Mouse (Mus musculus) heart, postnatal 0 days (tissue): ENCODE data around the gene Rbfox2. TPM values are rescaled to one million over a fixed set of nuclear protein-coding genes. Genes with fewer than 3 reads are reported as not detected.
A peak's percentile ranks its signal among the peaks of the same experiment; 100 is the strongest.

Experiments used
- ATAC-seq: fragments of 200-750 bp; cut with Nextera tagmentation; 2 replicates; pipeline ENCODE4 v1.8.0; 2017; ENCODE audit warnings: low read depth, moderate number of reproducible peaks, moderate library complexity; ENCODE audit not compliant: insufficient read depth
- DNase-seq: peaks from one replicate; pipeline ENCODE4 v3.0.0-alpha.2; 2016; ENCODE audit warnings: low spot score
- H3K27ac ChIP-seq: fragments of 300-500 bp; sonication (generic); 2 replicates; pipeline ENCODE4 v1.5.1; 2014; ENCODE audit warnings: low read depth, mild to moderate bottlenecking
- H3K27me3 ChIP-seq: fragments of 300-500 bp; sonication (generic); 2 replicates; pipeline ENCODE4 v1.6.1; 2014; ENCODE audit warnings: low read length, mixed read lengths; ENCODE audit not compliant: control insufficient read depth, insufficient read depth
- H3K36me3 ChIP-seq: fragments of 300-500 bp; sonication (generic); replicated peaks from 2 replicates; pipeline ENCODE4 v1.6.1; 2014; ENCODE audit warnings: low read length, mixed read lengths; ENCODE audit not compliant: control insufficient read depth, insufficient read depth
- H3K4me1 ChIP-seq: fragments of 300-500 bp; sonication (generic); 2 replicates; pipeline ENCODE4 v1.6.1; 2014; ENCODE audit warnings: antibody characterized with exemption; ENCODE audit not compliant: control insufficient read depth, insufficient read depth
- H3K4me2 ChIP-seq: fragments of 300-500 bp; sonication (generic); 2 replicates; pipeline ENCODE4 v1.6.1; 2014; ENCODE audit warnings: low read depth, mild to moderate bottlenecking, low read length, moderate library complexity
- H3K4me3 ChIP-seq: fragments of 300-500 bp; sonication (generic); 2 replicates; pipeline ENCODE4 v1.5.1; 2014; ENCODE audit warnings: low read depth, low read length
- H3K9ac ChIP-seq: fragments of 300-500 bp; sonication (generic); replicated peaks from 2 replicates; pipeline ENCODE4 v1.6.1; 2014; ENCODE audit warnings: low read depth, low read length, mixed read lengths
- H3K9me3 ChIP-seq: fragments of 300-500 bp; sonication (generic); replicated peaks from 2 replicates; pipeline ENCODE4 v1.6.1; 2016; ENCODE audit warnings: low read length; ENCODE audit not compliant: control insufficient read depth
- CTCF ChIP-seq: IDR thresholded peaks from 2 replicates; pipeline ENCODE4 v1.5.1; 2016; ENCODE audit warnings: antibody characterized with exemption, control low read depth, low read depth
- EP300 ChIP-seq: IDR thresholded peaks from 2 replicates; pipeline ENCODE4 v1.6.1; 2016; ENCODE audit warnings: antibody characterized with exemption, low read depth
- WGBS: fragments of 180-500 bp; shearing (Covaris S2); extraction: QIAGEN DNeasy Blood & Tissue Kit; methylation state at CpG from one replicate; pipeline ENCODE4 v1.1.7; 2014; 5-methylcytosine and 5-hydroxymethylcytosine counted together
- polyA plus RNA-seq: library from polyadenylated mRNA; unstranded; fragments of >200 nt; fragmentation: Nextera tagmentation; extraction: Ambion mirVana; gene quantifications from 2 replicates; pipeline ENCODE4 v1.2.1, GENCODE M21; 2015
- total RNA-seq: library from RNA; depleted of rRNA; stranded (reverse); fragments of >200 nt; gene quantifications from 2 replicates; pipeline ENCODE4 v1.2.3, GENCODE M21; 2014; ENCODE audit warnings: low replicate concordance

The Rbfox2 gene
- total and polyA plus RNA-seq, 2 experiments from 2014 or later: 49.1 to 143 TPM

DNA sequence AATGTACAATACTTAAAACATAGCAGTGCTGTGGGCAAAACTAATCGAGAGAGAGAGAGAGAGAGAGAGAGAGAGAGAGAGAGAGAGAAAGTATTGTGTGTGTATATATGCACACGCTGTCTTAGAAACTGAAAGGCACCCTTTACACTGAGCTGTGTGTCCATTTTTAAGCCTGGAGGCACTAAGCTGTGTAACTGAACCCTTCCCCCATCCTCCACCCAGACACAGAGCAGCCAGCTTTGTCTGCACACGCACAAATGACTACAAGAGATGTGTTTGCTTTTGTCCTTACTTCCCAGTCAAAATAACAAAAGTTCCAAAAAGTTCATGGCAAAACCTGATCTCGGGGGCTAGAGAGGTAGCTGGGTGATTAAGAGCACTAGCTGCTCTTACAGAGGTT is 80.9 kb downstream of the Rbfox2 start:
- TF ChIP-seq EP300 (no peak), CTCF (no peak)
- WGBS: 67% methylated on average over 4 of the region's 4 CpGs
- DNase-seq: no peak
- Histone ChIP-seq H3K9ac (no peak overlapping the region), H3K36me3 (0 out of 2 replicates have a peak, but pooled peaks cover 3% of the 10 kb centered on the region), H3K27me3 (no peaks in the 10 kb centered on the region), H3K4me3 (no peak overlapping the region), H3K4me1 (peaks cover 4% of the 10 kb centered on the region; the same call in 1 of the 2 replicates), H3K4me2 (no peak overlapping the region), H3K9me3 (no peaks in the 10 kb centered on the region), H3K27ac (no peak overlapping the region)
- ATAC-seq: no peak

DNA sequence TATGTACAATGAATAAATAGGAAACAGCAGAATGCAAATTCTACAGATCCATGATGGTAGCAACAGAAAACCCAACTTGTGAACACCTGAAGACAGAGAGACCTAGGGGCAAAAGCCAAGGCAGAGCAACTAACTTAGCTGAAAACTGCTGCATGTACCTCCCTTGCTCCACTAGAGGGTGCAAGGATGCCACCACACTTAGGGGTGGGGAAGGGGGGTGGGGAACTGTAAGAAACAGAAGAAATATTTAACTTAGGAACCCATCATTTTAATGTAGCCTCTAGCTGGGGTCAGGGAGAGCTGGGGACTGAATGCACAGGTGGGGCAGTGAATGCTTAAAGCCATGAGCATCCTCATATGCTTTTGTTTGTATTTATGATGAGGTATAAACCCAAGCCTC is 81.5 kb downstream of the Rbfox2 start:
- no peak overlapping the region for H3K4me2 ChIP-seq
- TF ChIP-seq CTCF: peak; percentile 87
- no peak for TF ChIP-seq EP300

DNA sequence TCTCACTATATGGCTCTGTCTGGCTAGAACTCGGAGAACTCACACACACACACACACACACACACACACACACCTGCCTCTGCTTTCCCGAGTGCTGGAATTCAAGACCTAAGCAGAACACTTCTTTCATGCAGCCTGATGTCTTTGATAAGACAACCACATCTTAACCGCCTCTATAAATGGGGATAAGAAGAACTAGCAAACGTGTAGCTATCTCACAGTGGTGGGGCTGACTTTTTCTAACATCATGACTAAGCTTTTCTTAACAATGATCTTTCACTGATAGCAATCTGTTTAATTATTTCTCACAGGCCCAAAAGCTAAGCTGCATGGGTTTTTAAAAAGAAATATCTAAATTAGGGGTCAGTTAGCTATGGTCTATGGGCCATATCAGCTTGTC is 86.0 kb downstream of the Rbfox2 start:
- H3K9me3 ChIP-seq: no peaks in the 10 kb centered on the region
- ATAC-seq (no peak), DNase-seq (no peak)
- H3K9ac ChIP-seq: no peak overlapping the region
- H3K4me1 ChIP-seq: peaks cover 29% of the 10 kb centered on the region
- TF ChIP-seq CTCF (no peak), EP300 (no peak)
- H3K4me2 ChIP-seq: no peak overlapping the region
- 0 out of 2 replicates have a peak, but pooled peaks cover 3% of the 10 kb centered on the region for H3K36me3 ChIP-seq
- no peak overlapping the region for H3K27ac ChIP-seq
- no peaks in the 10 kb centered on the region for H3K27me3 ChIP-seq
- WGBS: 75% methylated on average over 4 of the region's 4 CpGs
- H3K4me3 ChIP-seq: no peak overlapping the region

More for the DNA sequence above, 81.5 kb downstream of the Rbfox2 start:
- H3K27me3 ChIP-seq: no peaks in the 10 kb centered on the region
- H3K4me3 ChIP-seq: no peak overlapping the region
- no peak overlapping the region for H3K27ac ChIP-seq
- peaks cover 4% of the 10 kb centered on the region; the same call in 1 of the 2 replicates for H3K4me1 ChIP-seq
- ATAC-seq (peak; percentile 53; the same call in 1 of the 2 replicates), DNase-seq (peak; percentile 63)
- H3K9me3 ChIP-seq: no peaks in the 10 kb centered on the region
- no peak overlapping the region for H3K9ac ChIP-seq
- H3K36me3 ChIP-seq: 0 out of 2 replicates have a peak, but pooled peaks cover 3% of the 10 kb centered on the region

GRCm38 (mm10) chr15:77220137-77220536 is 86.7 kb downstream of the Rbfox2 start:
- H3K4me1 ChIP-seq: peaks cover 32% of the 10 kb centered on the region
- peak overlapping the region; percentile 50; the same call in 1 of the 2 replicates for H3K27ac ChIP-seq
- no peak overlapping the region for H3K9ac ChIP-seq
- H3K36me3 ChIP-seq: 0 out of 2 replicates have a peak, but pooled peaks cover 3% of the 10 kb centered on the region
- TF ChIP-seq EP300: no peak; the same call in 1 of the 2 replicates
- TF ChIP-seq CTCF: peak; percentile 74
- H3K4me2 ChIP-seq: no peak overlapping the region
- no peaks in the 10 kb centered on the region for H3K9me3 ChIP-seq
- H3K4me3 ChIP-seq: no peak overlapping the region
- H3K27me3 ChIP-seq: no peaks in the 10 kb centered on the region
- ATAC-seq (peak; percentile 58), DNase-seq (peak; percentile 76)

GRCm38 (mm10) chr15:77219571-77219970 is 87.2 kb downstream of the Rbfox2 start:
- TF ChIP-seq EP300 (no peak), CTCF (no peak)
- no peak for ATAC-seq
- WGBS: 32% methylated on average over 1 of the region's 1 CpGs
- no peak overlapping the region for H3K4me2 ChIP-seq
- no peak overlapping the region for H3K4me3 ChIP-seq
- peak overlapping the region; percentile 50; the same call in 1 of the 2 replicates for H3K27ac ChIP-seq
- DNase-seq: no peak
- peaks cover 35% of the 10 kb centered on the region for H3K4me1 ChIP-seq
- H3K9ac ChIP-seq: no peak overlapping the region
- H3K27me3 ChIP-seq: no peaks in the 10 kb centered on the region
- H3K9me3 ChIP-seq: no peaks in the 10 kb centered on the region
- 0 out of 2 replicates have a peak, but pooled peaks cover 3% of the 10 kb centered on the region for H3K36me3 ChIP-seq

GRCm38 (mm10) chr15:77218007-77218406 is 88.8 kb downstream of the Rbfox2 start:
- no peaks in the 10 kb centered on the region for H3K27me3 ChIP-seq
- no peak overlapping the region for H3K9ac ChIP-seq
- H3K4me2 ChIP-seq: no peak overlapping the region
- H3K27ac ChIP-seq: 0 out of 2 replicates have a peak overlapping the region, but pooled peaks have one; percentile 3
- H3K4me1 ChIP-seq: peaks cover 51% of the 10 kb centered on the region
- TF ChIP-seq EP300 (no peak), CTCF (no peak)
- ATAC-seq (no peak), DNase-seq (no peak)
- H3K36me3 ChIP-seq: no peaks in the 10 kb centered on the region
- 75% methylated on average over 3 of the region's 3 CpGs for WGBS
- H3K9me3 ChIP-seq: no peaks in the 10 kb centered on the region
- H3K4me3 ChIP-seq: no peak overlapping the region
